ENCODE assay signal across 7 mouse cellular contexts in the genomic region with DNA sequence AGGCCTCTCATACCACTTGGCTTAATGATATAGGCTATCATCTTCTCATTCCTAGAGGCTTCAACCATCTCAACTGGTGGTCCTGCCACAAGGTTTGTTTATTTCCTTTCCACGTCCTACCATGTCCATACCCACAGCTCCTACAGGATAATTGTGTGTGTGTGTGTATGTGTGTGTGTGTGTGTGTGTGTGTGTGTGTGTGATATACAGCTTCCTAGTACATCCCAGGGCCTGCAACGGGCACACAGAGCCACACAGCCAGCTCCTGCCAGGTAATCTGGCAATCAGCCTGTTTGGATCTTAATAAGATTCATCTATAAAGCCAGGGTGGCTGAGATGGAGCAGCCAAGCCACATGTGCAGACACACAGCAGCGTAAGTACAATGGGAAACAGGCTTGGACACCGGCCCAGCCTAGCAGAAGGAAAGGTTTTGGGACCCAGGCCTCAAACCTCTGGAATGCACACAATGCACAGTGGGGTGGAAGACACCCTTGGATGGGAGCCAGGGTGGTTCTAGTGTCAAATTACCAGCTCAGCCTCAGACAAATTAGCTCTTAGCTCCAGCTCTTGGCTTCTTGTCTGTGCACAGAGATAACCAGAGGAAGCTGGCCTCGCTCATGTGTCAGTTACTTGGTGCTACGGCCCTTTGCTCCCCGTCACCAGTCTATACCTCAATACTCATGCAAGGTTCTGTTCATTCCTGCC. TPM values are rescaled to one million over a fixed set of nuclear protein-coding genes. Genes with fewer than 3 reads are reported as not detected.
DNase-seq lines count a peak whose midpoint lies in the region; ATAC-seq and TF ChIP-seq lines count a peak whose summit lies in the region.

No protein-coding gene starts in this region.

- ATAC-seq in midbrain, embryonic 13.5 days = peak; percentile 62; the same call in 1 of the 2 replicates
- ATAC-seq in midbrain, embryonic 11.5 days (ENCODE audit: low FRiP score) = no peak
- ATAC-seq in heart, embryonic 12.5 days (ENCODE audit: insufficient number of reproducible peaks, low FRiP score) = peak; percentile 78
- ATAC-seq in stomach, embryonic 15.5 days (ENCODE audit: insufficient read depth, low FRiP score, low read depth) = peak; percentile 71

- no peaks in the 10 kb centered on the region for H3K36me3 ChIP-seq in midbrain, embryonic 13.5 days
- no peaks in the 10 kb centered on the region for H3K36me3 ChIP-seq in midbrain, embryonic 11.5 days (ENCODE audit: control insufficient read depth, insufficient read depth, low read length)
- H3K36me3 ChIP-seq in heart, embryonic 12.5 days = no peaks in the 10 kb centered on the region
- no peaks in the 10 kb centered on the region for H3K36me3 ChIP-seq in stomach, embryonic 15.5 days

- no peak for TF ChIP-seq CTCF in cerebellum, adult 2 months (IDR thresholded peaks at IDR 0.05; ENCODE audit: borderline replicate concordance, insufficient read depth, low read depth, low read length)

- H3K4me3 ChIP-seq in midbrain, embryonic 13.5 days (replicated peaks) = no peak overlapping the region
- H3K4me3 ChIP-seq in midbrain, embryonic 11.5 days (ENCODE audit: low read depth, low read length) = no peak overlapping the region
- H3K4me3 ChIP-seq in cerebellum, adult 2 months (replicated peaks; ENCODE audit: insufficient read depth, low read depth, low read length) = no peak overlapping the region
- H3K4me3 ChIP-seq in heart, embryonic 12.5 days = no peak overlapping the region
- no peak overlapping the region for H3K4me3 ChIP-seq in stomach, embryonic 15.5 days (replicated peaks)

- 72% methylated on average over 7 of the region's 7 CpGs for WGBS in midbrain, embryonic 13.5 days
- 79% methylated on average over 7 of the region's 7 CpGs for WGBS in midbrain, embryonic 11.5 days
- WGBS in cerebellum, adult 2 months = 29% methylated on average over 7 of the region's 7 CpGs
- 17% methylated on average over 7 of the region's 7 CpGs for WGBS in heart, embryonic 12.5 days
- WGBS in stomach, embryonic 15.5 days = 32% methylated on average over 7 of the region's 7 CpGs

- no peaks in the 10 kb centered on the region for H3K27me3 ChIP-seq in midbrain, embryonic 13.5 days
- H3K27me3 ChIP-seq in midbrain, embryonic 11.5 days (ENCODE audit: control insufficient read depth, insufficient read depth, low read length) = no peaks in the 10 kb centered on the region
- no peaks in the 10 kb centered on the region for H3K27me3 ChIP-seq in cerebellum, adult 2 months (ENCODE audit: control insufficient read depth, insufficient read depth, low read length)
- no peaks in the 10 kb centered on the region for H3K27me3 ChIP-seq in heart, embryonic 12.5 days (replicated peaks)
- no peaks in the 10 kb centered on the region for H3K27me3 ChIP-seq in stomach, embryonic 15.5 days (replicated peaks)

- H3K4me1 ChIP-seq in midbrain, embryonic 13.5 days (replicated peaks) = no peaks in the 10 kb centered on the region
- no peaks in the 10 kb centered on the region for H3K4me1 ChIP-seq in midbrain, embryonic 11.5 days (ENCODE audit: control insufficient read depth, insufficient read depth, low read length)
- peaks cover 50% of the 10 kb centered on the region for H3K4me1 ChIP-seq in cerebellum, adult 2 months (ENCODE audit: control insufficient read depth, insufficient read depth, low read length)
- peaks cover 24% of the 10 kb centered on the region for H3K4me1 ChIP-seq in heart, embryonic 12.5 days (replicated peaks)
- H3K4me1 ChIP-seq in stomach, embryonic 15.5 days = peaks cover 7% of the 10 kb centered on the region

- H3K4me2 ChIP-seq in midbrain, embryonic 13.5 days (replicated peaks) = no peak overlapping the region
- H3K4me2 ChIP-seq in midbrain, embryonic 11.5 days = no peak overlapping the region
- peak overlapping the region; percentile 22 for H3K4me2 ChIP-seq in heart, embryonic 12.5 days
- H3K4me2 ChIP-seq in stomach, embryonic 15.5 days = no peak overlapping the region

- no peak overlapping the region for H3K27ac ChIP-seq in midbrain, embryonic 13.5 days
- H3K27ac ChIP-seq in midbrain, embryonic 11.5 days (ENCODE audit: low read depth, low read length) = no peak overlapping the region
- no peak overlapping the region for H3K27ac ChIP-seq in cerebellum, adult 2 months (ENCODE audit: insufficient read depth, low read length)
- H3K27ac ChIP-seq in heart, embryonic 12.5 days (ENCODE audit: poor library complexity, severe bottlenecking) = peak overlapping the region; percentile 3; the same call in 1 of the 2 replicates
- H3K27ac ChIP-seq in stomach, embryonic 15.5 days = no peak overlapping the region

- no peak for DNase-seq in midbrain, embryonic 11.5 days (ENCODE audit: low spot score, missing footprints)
- DNase-seq in cerebellum, adult 2 months = peak; percentile 76 to 80
- peak; percentile 4 to 18 for DNase-seq in kidney, postnatal 36 days
- no peak for DNase-seq in urinary bladder, postnatal 36 days (ENCODE audit: low spot score in 2 of 2)

- H3K9me3 ChIP-seq in midbrain, embryonic 13.5 days = no peaks in the 10 kb centered on the region
- no peaks in the 10 kb centered on the region for H3K9me3 ChIP-seq in midbrain, embryonic 11.5 days (ENCODE audit: control insufficient read depth, low read length)
- H3K9me3 ChIP-seq in heart, embryonic 12.5 days (replicated peaks) = no peaks in the 10 kb centered on the region
- no peaks in the 10 kb centered on the region for H3K9me3 ChIP-seq in stomach, embryonic 15.5 days

- no peak overlapping the region for H3K9ac ChIP-seq in midbrain, embryonic 13.5 days (replicated peaks)
- H3K9ac ChIP-seq in midbrain, embryonic 11.5 days (ENCODE audit: low read length) = no peak overlapping the region
- H3K9ac ChIP-seq in heart, embryonic 12.5 days = no peak overlapping the region
- no peak overlapping the region for H3K9ac ChIP-seq in stomach, embryonic 15.5 days

- no peak for TF ChIP-seq POLR2A in cerebellum, adult 2 months (IDR thresholded peaks at IDR 0.05; ENCODE audit: borderline replicate concordance, insufficient read depth, low read length)

RNA-seq across cellular contexts. Expression of gene Vsnl1, which starts 45.0 kb away (rescaled TPM):
- polyA plus RNA-seq in midbrain, embryonic 13.5 days (2015; fragmentation: Nextera tagmentation; extraction: Ambion mirVana) = 16.9 and 19.9 TPM in 2 replicates
- polyA plus RNA-seq in midbrain, embryonic 11.5 days (2014; fragmentation: Nextera tagmentation; extraction: Ambion mirVana) = 1.3 and 2.5 TPM in 2 replicates
- polyA plus RNA-seq in cerebellum, adult 2 months (2012; rRNA removed) = 510 and 543 TPM in 2 replicates
- polyA plus RNA-seq in heart, embryonic 12.5 days (2016; fragmentation: Nextera tagmentation; extraction: Ambion mirVana) = 9.9 and 12.0 TPM in 2 replicates
- polyA plus RNA-seq in stomach, embryonic 15.5 days (2015; fragmentation: Nextera tagmentation; extraction: Ambion mirVana) = 0.88 and 0.92 TPM in 2 replicates

Comparison
In these comparisons a context has a peak if more than half of its experiments do, and no peak if none do; other contexts are left out.
1. DNase-seq: peak in cerebellum, adult 2 months (2 of 2) and kidney, postnatal 36 days (2 of 2); none in midbrain, embryonic 11.5 days (single experiment) and urinary bladder, postnatal 36 days (0 of 2).
2. RNA of gene Vsnl1, which starts 45.0 kb away (polyA plus RNA-seq): 510 to 543 TPM in cerebellum, adult 2 months; 16.9 to 19.9 TPM in midbrain, embryonic 13.5 days, 9.9 to 12.0 TPM in heart, embryonic 12.5 days, 1.3 to 2.5 TPM in midbrain, embryonic 11.5 days and 0.88 to 0.92 TPM in stomach, embryonic 15.5 days; every median in the first group is over 10 times any median in the second.